Mouse (Mus musculus) cerebellum, postnatal 14 days (tissue): ENCODE data around the gene Zfp101.
A peak's percentile ranks its signal among the peaks of the same experiment; 100 is the strongest.

Experiments used
- DNase-seq, 2 experiments: peaks; one replicate each; pipeline ENCODE4 v3.0.0; 2021; ENCODE audit warnings: mixed read lengths in 2 of 2

The Zfp101 gene

DNA sequence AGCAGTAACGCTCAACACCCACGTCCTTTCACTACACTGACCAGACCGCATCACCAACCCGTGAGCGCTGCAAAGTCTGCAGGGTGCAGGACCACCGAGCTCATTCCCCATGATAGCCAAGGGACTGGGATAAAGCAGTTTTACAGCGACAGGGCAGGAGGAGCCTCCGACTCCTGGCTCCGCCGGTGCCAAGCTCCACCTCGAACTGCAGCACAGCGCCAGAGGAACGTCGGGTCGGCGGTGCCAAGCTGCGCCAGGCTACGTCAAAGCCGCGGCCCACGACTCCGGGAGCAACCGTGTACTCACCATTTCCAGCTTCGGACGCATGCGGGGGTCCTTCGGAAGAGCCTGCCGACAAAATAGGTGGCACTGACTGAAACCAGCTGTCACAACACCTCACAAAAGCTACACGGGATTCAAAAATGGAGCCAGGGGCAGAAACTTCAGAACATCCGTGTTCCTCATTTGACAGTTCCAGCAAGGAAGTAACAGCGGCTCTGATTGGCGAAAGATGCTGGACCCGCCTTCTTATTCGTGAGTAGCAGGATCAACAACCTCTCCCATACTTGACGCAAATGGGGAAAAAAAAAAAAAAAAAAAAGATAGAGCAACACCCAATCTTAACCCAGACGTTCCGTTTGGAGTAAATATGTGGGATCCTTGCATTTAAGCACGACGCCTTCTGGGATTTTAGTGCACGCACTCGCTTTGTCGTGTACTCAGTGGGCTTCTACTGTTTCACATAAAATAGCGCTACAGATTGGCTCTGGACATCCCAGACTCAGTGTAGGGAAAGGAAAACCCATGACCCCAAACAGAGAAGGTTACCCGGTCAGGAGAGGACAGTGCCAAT lies at the start of gene Zfp101:
Zfp101 (minus strand) TSS at position 460 of the 853 bp plus-strand sequence.
- peak; percentile 92 to 93 for DNase-seq

DNA sequence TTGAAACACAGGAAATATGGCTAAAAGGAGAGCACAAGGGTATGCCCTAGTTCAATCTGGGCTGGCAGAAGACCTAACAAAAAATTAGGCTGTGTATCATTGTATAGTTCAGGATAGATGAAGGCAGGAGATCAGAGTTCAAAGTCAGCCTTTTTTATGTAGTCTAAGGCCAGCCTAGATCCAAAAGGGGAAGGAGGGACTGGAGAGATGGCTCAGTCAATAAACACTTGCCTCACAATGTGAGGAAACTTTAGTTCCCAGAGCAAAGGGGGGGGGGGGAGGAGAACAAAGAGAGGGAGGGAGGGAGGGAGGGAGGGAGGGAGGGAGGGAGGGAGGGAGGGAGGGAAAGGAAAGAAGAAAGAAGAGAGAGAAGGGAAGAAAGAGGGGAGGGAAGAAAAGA lies 46.7 kb upstream of the Zfp101 start:
- no peak for DNase-seq

DNA sequence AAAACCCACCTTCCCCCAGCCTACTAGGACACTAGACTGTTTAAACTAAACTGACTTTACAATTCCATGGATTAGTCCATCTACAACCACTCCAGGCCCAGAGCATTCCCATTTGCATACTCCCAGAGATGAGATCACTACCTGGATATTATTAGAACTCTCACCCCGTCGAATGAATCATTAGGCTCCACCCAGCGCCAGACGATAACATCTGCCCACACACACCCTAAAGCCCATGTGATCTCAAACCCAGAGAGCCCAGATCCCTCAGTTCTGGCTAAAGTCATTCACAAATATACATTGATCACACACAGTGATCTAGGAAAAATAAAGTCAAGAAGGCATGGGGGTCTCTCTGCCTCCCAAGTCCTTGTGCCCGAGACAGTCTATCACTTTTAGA lies 45.5 kb upstream of the Zfp101 start:
- DNase-seq = no peak

DNA sequence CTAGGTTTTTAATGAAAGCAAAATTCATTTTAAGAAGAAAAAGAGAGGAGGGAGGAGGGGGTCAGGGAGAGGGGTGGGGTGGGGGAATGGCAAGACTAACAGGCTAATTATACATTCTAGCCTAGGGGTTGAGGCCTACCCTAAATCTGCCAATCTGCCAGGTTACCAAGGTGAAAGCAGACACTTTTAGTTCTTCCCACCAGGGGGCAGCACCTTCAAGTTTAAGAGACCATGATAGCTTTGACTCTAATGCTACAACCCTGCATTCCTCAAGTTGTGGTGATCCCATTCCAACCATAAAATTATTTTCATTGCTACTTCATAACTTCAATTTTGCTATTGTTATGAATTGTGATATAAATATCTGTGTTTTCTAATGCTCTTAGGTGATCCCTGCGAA lies 44.7 kb upstream of the Zfp101 start:
- peak; percentile 93 for DNase-seq

DNA sequence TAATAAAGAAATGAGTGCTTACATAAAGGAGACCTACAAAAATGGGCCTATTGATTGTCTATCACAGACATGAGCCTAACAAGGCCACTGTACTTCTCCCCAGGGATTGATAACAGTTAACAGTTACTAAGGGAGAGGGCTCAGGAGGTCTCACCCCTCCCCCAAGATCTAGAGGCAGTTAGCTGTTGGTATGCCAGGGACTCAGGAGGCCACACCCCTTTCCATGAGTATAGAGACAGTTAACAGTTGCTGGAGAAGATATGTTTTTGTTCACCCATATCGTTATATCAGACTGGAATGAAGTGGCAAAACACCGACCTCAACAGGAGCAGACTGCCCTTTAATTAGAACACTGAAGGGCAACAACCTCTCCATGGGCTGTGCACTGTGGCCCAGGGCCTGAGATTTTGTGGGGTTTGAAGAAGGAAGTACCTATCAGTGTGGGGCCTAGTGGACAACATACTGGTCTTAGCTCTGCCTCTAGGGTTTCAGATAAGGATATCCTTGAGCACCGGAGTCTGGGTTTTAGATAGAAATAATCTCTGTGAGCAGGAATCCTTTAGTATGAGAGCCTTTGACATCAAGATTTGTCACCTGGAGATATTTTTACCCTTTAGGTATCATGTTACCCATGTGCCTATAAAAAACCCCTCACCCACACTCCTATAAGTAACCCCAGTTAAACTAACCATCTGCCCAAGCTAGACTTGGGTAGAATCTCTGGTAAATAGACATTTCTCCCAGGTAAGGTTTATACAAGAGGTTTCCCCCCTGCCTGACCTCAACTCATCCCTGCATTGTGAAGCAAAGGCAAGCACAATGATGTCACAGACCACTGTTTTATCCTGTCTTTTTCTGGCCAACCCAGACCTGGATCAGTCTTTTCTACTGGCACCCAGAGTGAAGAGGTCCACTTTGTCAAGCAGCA lies 37.8 kb upstream of the Zfp101 start, which contains the start of gene Actl9:
Actl9 (plus strand) TSS at position 878 of the 928 bp plus-strand sequence.
- no peak for DNase-seq

DNA sequence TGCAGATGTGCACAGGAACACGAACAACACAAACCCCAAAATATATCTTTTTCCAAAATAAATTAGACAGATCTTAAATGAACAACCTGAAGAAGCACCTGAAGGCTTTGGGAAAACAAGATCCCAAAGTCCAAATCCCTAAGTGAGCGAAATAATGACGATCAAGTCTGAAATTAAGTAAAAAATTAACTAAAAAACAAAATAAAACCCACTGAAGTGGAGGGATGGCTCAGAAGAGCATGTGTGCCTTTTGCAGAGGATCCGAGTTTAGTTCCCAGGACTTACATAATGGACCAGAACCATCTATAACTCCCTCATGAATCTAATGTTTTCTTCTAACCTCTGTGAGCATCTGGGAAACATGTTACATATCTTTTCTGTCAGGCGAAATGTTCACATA lies 2.2 kb downstream of the Zfp101 start:
- no peak for DNase-seq

DNA sequence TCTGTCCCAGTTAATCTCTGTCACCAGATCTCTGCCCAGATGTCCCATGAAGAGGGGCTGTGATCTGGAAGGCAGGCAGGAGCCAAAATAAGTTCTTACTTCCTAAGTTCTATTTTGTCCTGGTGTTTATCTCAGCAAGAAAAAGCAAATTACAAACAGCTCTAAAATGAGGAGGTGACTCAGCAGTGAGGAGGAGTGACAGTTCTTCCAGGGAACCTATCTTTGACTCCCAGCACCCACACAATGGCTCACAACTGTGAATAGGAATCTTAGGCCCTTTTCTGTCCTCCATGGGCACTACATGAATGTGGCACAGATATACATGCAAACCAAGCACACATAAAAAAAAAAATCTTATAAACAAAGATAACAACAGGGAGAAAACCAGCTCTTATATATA lies 8.7 kb downstream of the Zfp101 start:
- no peak for DNase-seq

DNA sequence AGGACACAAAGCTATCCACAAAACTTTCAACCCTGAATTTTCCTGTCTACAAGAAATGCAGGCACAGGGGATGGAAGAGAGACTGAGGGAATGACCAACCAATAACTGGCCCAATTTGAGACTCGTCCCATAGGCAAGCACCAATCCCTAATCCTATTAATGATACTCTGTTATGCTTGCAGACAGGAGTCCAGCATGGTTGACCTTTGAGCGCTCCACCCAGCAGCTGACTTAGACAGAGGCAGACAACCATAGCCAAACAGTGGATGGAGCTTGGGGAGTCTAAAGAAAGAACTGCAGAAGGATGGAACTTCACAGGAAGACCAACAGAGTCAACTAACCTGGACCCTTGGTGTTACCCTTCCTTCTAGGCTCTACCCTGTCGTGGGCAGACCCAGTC lies 21.6 kb downstream of the Zfp101 start:
- no peak for DNase-seq

DNA sequence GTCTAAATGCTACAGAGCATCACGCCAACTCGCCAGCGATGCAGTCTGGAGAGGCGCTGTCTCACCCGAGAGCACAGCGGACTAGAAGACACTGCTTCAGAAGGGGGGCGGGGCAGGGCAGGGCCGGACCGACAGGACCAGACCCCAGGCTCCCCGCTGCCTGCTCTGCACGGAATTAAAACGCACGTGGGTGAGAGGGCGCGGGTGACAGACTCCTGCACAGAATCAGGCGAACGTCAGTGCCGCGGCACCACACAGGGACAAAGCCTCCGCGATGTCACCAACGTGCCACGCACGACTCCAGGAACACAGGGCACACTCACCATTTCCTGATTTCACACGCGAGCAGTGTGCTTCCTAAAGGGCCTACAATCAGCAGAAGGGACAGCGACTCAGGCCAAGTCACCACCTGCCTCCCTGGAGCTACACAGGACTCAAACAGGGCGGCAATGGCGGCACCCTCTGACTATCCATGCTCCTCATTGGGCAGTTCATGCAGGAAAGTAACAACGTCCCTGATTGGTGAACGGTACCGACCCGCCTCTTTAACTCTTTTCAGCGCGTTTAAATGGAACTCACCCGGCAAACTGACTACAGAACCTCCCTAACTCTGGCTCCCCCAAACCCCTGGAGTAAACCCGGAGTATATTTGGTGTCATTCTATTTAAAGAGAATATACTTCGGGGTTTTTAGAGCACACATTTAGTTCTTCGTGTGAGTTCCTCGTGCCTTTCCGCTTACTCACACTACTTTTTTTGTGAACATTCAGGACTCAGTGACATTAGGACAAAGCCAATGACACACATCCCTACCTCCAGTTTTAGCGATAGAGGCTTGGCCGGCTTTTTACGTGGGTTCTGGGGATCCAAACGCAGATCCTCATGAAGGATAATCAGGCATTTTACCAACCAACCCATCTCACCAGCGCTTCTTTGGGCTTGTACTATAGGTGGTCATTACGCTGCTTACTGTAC lies 35.7 kb downstream of the Zfp101 start, which contains the start of gene Zfp81:
Zfp81 (minus strand) TSS at position 468 of the 974 bp plus-strand sequence.
- DNase-seq = peak; percentile 88 to 90

DNA sequence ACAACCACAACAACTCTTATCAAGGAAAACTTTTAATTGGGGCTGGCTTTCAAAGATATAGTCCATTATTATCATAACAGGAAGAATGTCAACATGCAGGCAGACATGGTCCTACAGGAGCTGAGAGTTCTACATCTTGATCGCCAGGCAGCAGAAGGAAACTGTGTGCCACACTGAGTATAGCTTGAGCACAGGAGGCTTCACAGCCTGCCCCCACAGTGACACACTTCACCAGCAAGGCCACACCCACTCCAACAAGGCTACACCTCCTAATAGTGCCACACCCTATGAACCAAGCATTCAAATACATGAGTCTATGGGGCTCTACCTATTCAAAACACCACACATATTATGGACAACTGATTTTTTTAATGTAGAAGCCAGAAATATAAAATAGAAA lies 41.5 kb downstream of the Zfp101 start:
- DNase-seq = no peak
